In genomic region chr5:107269006-107269328, GRCm38 (mm10) we compare ENCODE assay signal across 7 mouse cellular contexts. TPM values are rescaled to one million over a fixed set of nuclear protein-coding genes. Genes with fewer than 3 reads are reported as not detected.
DNase-seq lines count a peak whose midpoint lies in the region; ATAC-seq and TF ChIP-seq lines count a peak whose summit lies in the region.

No protein-coding gene starts in this region.

- H3K27me3 ChIP-seq in lung, embryonic 14.5 days (ENCODE audit: insufficient read depth, low read length) = no peaks in the 10 kb centered on the region
- H3K27me3 ChIP-seq in hindbrain, embryonic 16.5 days (replicated peaks; ENCODE audit: control insufficient read depth, insufficient read depth, low read length) = no peaks in the 10 kb centered on the region
- H3K27me3 ChIP-seq in limb, embryonic 11.5 days (ENCODE audit: control insufficient read depth, insufficient read depth, low read length) = no peaks in the 10 kb centered on the region
- H3K27me3 ChIP-seq in stomach, embryonic 16.5 days (ENCODE audit: control insufficient read depth, insufficient read depth, low read length) = no peaks in the 10 kb centered on the region

- H3K4me1 ChIP-seq in lung, embryonic 14.5 days (ENCODE audit: insufficient read depth) = peaks cover 28% of the 10 kb centered on the region
- peaks cover 21% of the 10 kb centered on the region for H3K4me1 ChIP-seq in lung, adult 2 months (ENCODE audit: control insufficient read depth, insufficient read depth, low read length)
- H3K4me1 ChIP-seq in hindbrain, embryonic 16.5 days (ENCODE audit: control insufficient read depth, insufficient read depth, low read depth, low read length) = peaks cover 4% of the 10 kb centered on the region
- H3K4me1 ChIP-seq in limb, embryonic 11.5 days (ENCODE audit: control insufficient read depth, insufficient read depth, low read length) = peaks cover 24% of the 10 kb centered on the region
- peaks cover 54% of the 10 kb centered on the region for H3K4me1 ChIP-seq in stomach, embryonic 16.5 days (ENCODE audit: control insufficient read depth, insufficient read depth, low read length)

- peak; percentile 81 for DNase-seq in lung, embryonic 14.5 days
- DNase-seq in lung, adult 2 months = no peak
- peak; percentile 39 for DNase-seq in limb, embryonic 11.5 days (ENCODE audit: low spot score)
- DNase-seq in urinary bladder, adult 2 months (ENCODE audit: low spot score) = no peak
- DNase-seq in gastrocnemius, adult 8-10 months (ENCODE audit: low spot score in 2 of 2) = no peak

- peak overlapping the region; percentile 66 for H3K27ac ChIP-seq in lung, embryonic 14.5 days (ENCODE audit: low read depth)
- H3K27ac ChIP-seq in hindbrain, embryonic 16.5 days (ENCODE audit: low read depth, low read length) = 0 out of 2 replicates have a peak overlapping the region, but pooled peaks have one; percentile 37
- H3K27ac ChIP-seq in limb, embryonic 11.5 days (replicated peaks; ENCODE audit: low read depth, low read length) = peak overlapping the region; percentile 38; the same call in 1 of the 2 replicates
- H3K27ac ChIP-seq in stomach, embryonic 16.5 days (ENCODE audit: low read length) = peak overlapping the region; percentile 71

- no peak for TF ChIP-seq CTCF in lung, embryonic 14.5 days (IDR thresholded peaks at IDR 0.05; ENCODE audit: low read depth)
- no peak for TF ChIP-seq CTCF in lung, adult 2 months (IDR thresholded peaks at IDR 0.05; ENCODE audit: insufficient read depth, low read length)

- TF ChIP-seq POLR2A in lung, adult 2 months (IDR thresholded peaks at IDR 0.05; ENCODE audit: borderline replicate concordance, extremely low read depth, low read depth, low read length) = no peak

- no peaks in the 10 kb centered on the region for H3K9me3 ChIP-seq in lung, embryonic 14.5 days (ENCODE audit: low read depth, low read length)
- no peaks in the 10 kb centered on the region for H3K9me3 ChIP-seq in hindbrain, embryonic 16.5 days (ENCODE audit: control insufficient read depth, low read length)
- H3K9me3 ChIP-seq in limb, embryonic 11.5 days (ENCODE audit: control insufficient read depth, low read length) = no peaks in the 10 kb centered on the region
- no peaks in the 10 kb centered on the region for H3K9me3 ChIP-seq in stomach, embryonic 16.5 days (replicated peaks; ENCODE audit: control insufficient read depth, low read length)

- no peak overlapping the region for H3K9ac ChIP-seq in lung, embryonic 14.5 days
- no peak overlapping the region for H3K9ac ChIP-seq in hindbrain, embryonic 16.5 days (ENCODE audit: low read depth, low read length)
- no peak overlapping the region for H3K9ac ChIP-seq in limb, embryonic 11.5 days (ENCODE audit: low read length)
- H3K9ac ChIP-seq in stomach, embryonic 16.5 days (ENCODE audit: low read length) = no peak overlapping the region

- WGBS in lung, embryonic 14.5 days = 11% methylated on average over 6 of the region's 6 CpGs
- WGBS in lung, adult 2 months = 23% methylated on average over 6 of the region's 6 CpGs
- WGBS in hindbrain, embryonic 16.5 days = 25% methylated on average over 6 of the region's 6 CpGs
- 21% methylated on average over 6 of the region's 6 CpGs for WGBS in limb, embryonic 11.5 days
- 11% methylated on average over 6 of the region's 6 CpGs for WGBS in stomach, embryonic 16.5 days

- H3K4me2 ChIP-seq in lung, embryonic 14.5 days = peak overlapping the region; percentile 26; the same call in 1 of the 2 replicates
- no peak overlapping the region for H3K4me2 ChIP-seq in hindbrain, embryonic 16.5 days (ENCODE audit: low read length)
- H3K4me2 ChIP-seq in limb, embryonic 11.5 days (ENCODE audit: low read depth, severe bottlenecking) = peak overlapping the region; percentile 10; the same call in 1 of the 2 replicates
- H3K4me2 ChIP-seq in stomach, embryonic 16.5 days (ENCODE audit: low read depth, low read length) = peak overlapping the region; percentile 45

- H3K4me3 ChIP-seq in lung, embryonic 14.5 days (ENCODE audit: low read depth, low read length) = no peak overlapping the region
- H3K4me3 ChIP-seq in lung, adult 2 months (replicated peaks; ENCODE audit: extremely low read depth, low read depth, low read length) = no peak overlapping the region
- no peak overlapping the region for H3K4me3 ChIP-seq in hindbrain, embryonic 16.5 days (ENCODE audit: low read length)
- H3K4me3 ChIP-seq in limb, embryonic 11.5 days (ENCODE audit: low read depth, low read length) = no peak overlapping the region
- H3K4me3 ChIP-seq in stomach, embryonic 16.5 days (replicated peaks; ENCODE audit: low read length) = no peak overlapping the region

- H3K36me3 ChIP-seq in lung, embryonic 14.5 days (ENCODE audit: insufficient read depth) = peaks cover 4% of the 10 kb centered on the region; the same call in 1 of the 2 replicates
- no peaks in the 10 kb centered on the region for H3K36me3 ChIP-seq in hindbrain, embryonic 16.5 days (ENCODE audit: control insufficient read depth, insufficient read depth, low read length)
- no peaks in the 10 kb centered on the region for H3K36me3 ChIP-seq in limb, embryonic 11.5 days (ENCODE audit: control insufficient read depth, insufficient read depth, low read length)
- no peaks in the 10 kb centered on the region for H3K36me3 ChIP-seq in stomach, embryonic 16.5 days (ENCODE audit: control insufficient read depth, insufficient read depth, low read length)

- ATAC-seq in lung, embryonic 14.5 days (ENCODE audit: insufficient read depth) = peak; percentile 72
- peak; percentile 60; the same call in 1 of the 2 replicates for ATAC-seq in hindbrain, embryonic 16.5 days
- 0 out of 2 replicates have a peak, but pooled peaks have one; percentile 14 for ATAC-seq in limb, embryonic 11.5 days (ENCODE audit: insufficient number of reproducible peaks, low FRiP score, low TSS enrichment, low read depth)
- ATAC-seq in stomach, embryonic 16.5 days (ENCODE audit: insufficient read depth, low FRiP score) = peak; percentile 81; the same call in 1 of the 2 replicates

RNA-seq across cellular contexts. Expression of gene Tgfbr3, which starts 20.5 kb away (rescaled TPM):
- 23.8 and 23.9 TPM in 2 replicates for polyA plus RNA-seq in lung, embryonic 14.5 days (2014; fragmentation: Nextera tagmentation; extraction: Ambion mirVana)
- 44.8 and 47.3 TPM in 2 replicates for polyA plus RNA-seq in lung, adult 2 months (2012; rRNA removed)
- polyA plus RNA-seq in hindbrain, embryonic 16.5 days (2015; fragmentation: Nextera tagmentation; extraction: Ambion mirVana) = 5.9 and 7.4 TPM in 2 replicates
- polyA plus RNA-seq in limb, embryonic 11.5 days (2014; fragmentation: Nextera tagmentation; extraction: Ambion mirVana) = 11.2 and 12.4 TPM in 2 replicates
- 29.5 and 31.1 TPM in 2 replicates for polyA plus RNA-seq in stomach, embryonic 16.5 days (2015; fragmentation: Nextera tagmentation; extraction: Ambion mirVana)
- polyA plus RNA-seq in urinary bladder, adult 2 months (2012; rRNA removed) = 42.5 and 61.3 TPM in 2 replicates
- 10 to 100 TPM; 11.7 to 20.0 (median 15.3) TPM for total RNA-seq in gastrocnemius, adult 8-10 months (2022)

Comparison
In these comparisons a context has a peak if more than half of its experiments do, and no peak if none do; other contexts are left out.
1. DNase-seq: peak in lung, embryonic 14.5 days (single experiment) and limb, embryonic 11.5 days (single experiment); none in lung, adult 2 months (single experiment), urinary bladder, adult 2 months (single experiment) and gastrocnemius, adult 8-10 months (0 of 2).
2. ATAC-seq: peak in every context shown above with its lines; median percentile 81 in stomach, embryonic 16.5 days; 72 in lung, embryonic 14.5 days; 60 in hindbrain, embryonic 16.5 days; 14 in limb, embryonic 11.5 days.
3. Peak in every context shown above with its lines, with median percentiles within 50 percentile points of each other: H3K27ac ChIP-seq.